Mouse (Mus musculus) lung, embryonic 16.5 days (tissue): ENCODE measurements around the gene Ppm1l. TPM values are rescaled to one million over a fixed set of nuclear protein-coding genes. Genes with fewer than 3 reads are reported as not detected.

Experiments used
- ATAC-seq: fragments of 200-750 bp; cut with Nextera tagmentation; 2 replicates; pipeline ENCODE4 v1.8.0; 2017; ENCODE audit warnings: low read depth, mild to moderate bottlenecking, moderate library complexity
- H3K27ac ChIP-seq: fragments of 300-500 bp; sonication (generic); 2 replicates; pipeline ENCODE4 v1.5.1; 2014; ENCODE audit warnings: mild to moderate bottlenecking, control low read depth, low read length
- H3K27me3 ChIP-seq: fragments of 300-500 bp; sonication (generic); 2 replicates; pipeline ENCODE4 v1.6.1; 2014; ENCODE audit warnings: low read depth, low read length, mixed read lengths; ENCODE audit not compliant: control insufficient read depth, insufficient read depth
- H3K36me3 ChIP-seq: fragments of 300-500 bp; sonication (generic); 2 replicates; pipeline ENCODE4 v1.6.1; 2014; ENCODE audit warnings: low read length; ENCODE audit not compliant: control insufficient read depth, insufficient read depth
- H3K4me1 ChIP-seq: fragments of 300-500 bp; sonication (generic); replicated peaks from 2 replicates; pipeline ENCODE4 v1.6.1; 2014; ENCODE audit warnings: low read length, mixed read lengths; ENCODE audit not compliant: control insufficient read depth, insufficient read depth
- H3K4me2 ChIP-seq: fragments of 300-500 bp; sonication (generic); 2 replicates; pipeline ENCODE4 v1.6.1; 2014; ENCODE audit warnings: low read depth, low read length, control low read depth
- H3K4me3 ChIP-seq: fragments of 300-500 bp; sonication (generic); 2 replicates; pipeline ENCODE4 v1.5.1; 2014; ENCODE audit warnings: mild to moderate bottlenecking, low read length, control low read depth
- H3K9ac ChIP-seq: fragments of 300-500 bp; sonication (generic); 2 replicates; pipeline ENCODE4 v1.6.1; 2014; ENCODE audit warnings: low read length, control low read depth
- H3K9me3 ChIP-seq: fragments of 300-500 bp; sonication (generic); 2 replicates; pipeline ENCODE4 v1.6.1; 2016; ENCODE audit warnings: low read length; ENCODE audit not compliant: control insufficient read depth
- WGBS: fragments of 180-500 bp; shearing (Covaris S2); extraction: QIAGEN DNeasy Blood & Tissue Kit; methylation state at CpG from one replicate; pipeline ENCODE4 v1.1.7; 2014; 5-methylcytosine and 5-hydroxymethylcytosine counted together
- polyA plus RNA-seq: library from polyadenylated mRNA; unstranded; fragments of >200 nt; fragmentation: Nextera tagmentation; extraction: Ambion mirVana; gene quantifications from 2 replicates; pipeline ENCODE4 v1.2.1, GENCODE M21; 2015

Gene Ppm1l
- polyA plus RNA-seq, 1 experiment from 2014 or later: 6.0 TPM

DNA sequence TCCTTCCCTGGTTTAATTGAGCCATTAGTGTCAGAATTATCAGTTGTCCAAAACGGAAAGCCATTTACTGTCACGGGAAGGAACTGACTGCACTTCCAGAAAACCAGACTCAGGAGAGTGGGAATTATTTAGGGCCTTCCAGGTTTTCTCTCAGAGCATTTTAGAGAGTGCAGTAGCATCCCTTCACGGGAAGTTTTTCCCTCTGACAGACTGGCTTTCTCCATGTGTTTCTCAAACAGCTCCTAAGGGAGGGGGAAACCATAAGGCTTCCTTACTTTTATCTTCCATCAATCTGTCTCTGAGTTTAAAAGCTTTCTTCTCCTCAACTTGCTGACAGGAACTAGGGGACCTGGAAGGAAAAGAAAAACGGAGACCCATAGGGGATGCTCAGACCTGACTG, 185.9 kb downstream of the Ppm1l start:
- Histone ChIP-seq H3K36me3 (no peaks in the 10 kb centered on the region), H3K9me3 (no peaks in the 10 kb centered on the region), H3K27me3 (no peaks in the 10 kb centered on the region), H3K9ac (no peak overlapping the region), H3K4me1 (no peaks in the 10 kb centered on the region), H3K27ac (no peak overlapping the region), H3K4me3 (no peak overlapping the region), H3K4me2 (no peak overlapping the region)
- no peak for ATAC-seq
- WGBS: 26% methylated on average over 4 of the region's 4 CpGs

DNA sequence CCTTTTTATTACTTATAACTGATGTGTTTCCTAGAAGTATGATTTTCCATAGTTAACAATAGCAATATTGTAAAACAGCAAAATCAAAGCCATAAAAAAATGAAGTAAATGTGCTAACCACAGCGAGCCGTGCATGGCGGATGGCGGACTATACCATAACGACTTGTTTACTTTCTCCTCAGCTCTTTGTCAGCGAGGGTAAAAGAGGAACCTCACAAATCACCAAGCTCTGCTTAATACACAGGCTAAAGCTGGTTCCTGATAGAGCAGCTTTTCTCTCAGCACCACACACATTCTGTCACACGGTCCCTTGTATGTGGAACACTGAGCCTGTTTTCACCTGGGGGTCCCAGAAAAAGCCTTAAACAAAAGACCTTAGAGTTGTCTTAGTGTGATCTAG, 188.4 kb downstream of the Ppm1l start:
- no peaks in the 10 kb centered on the region for H3K4me1 ChIP-seq
- no peak overlapping the region for H3K4me2 ChIP-seq
- H3K9me3 ChIP-seq: no peaks in the 10 kb centered on the region
- H3K27ac ChIP-seq: no peak overlapping the region
- WGBS: 67% methylated on average over 7 of the region's 7 CpGs
- no peak overlapping the region for H3K4me3 ChIP-seq
- no peak overlapping the region for H3K9ac ChIP-seq
- no peaks in the 10 kb centered on the region for H3K27me3 ChIP-seq
- ATAC-seq: no peak
- no peaks in the 10 kb centered on the region for H3K36me3 ChIP-seq

DNA sequence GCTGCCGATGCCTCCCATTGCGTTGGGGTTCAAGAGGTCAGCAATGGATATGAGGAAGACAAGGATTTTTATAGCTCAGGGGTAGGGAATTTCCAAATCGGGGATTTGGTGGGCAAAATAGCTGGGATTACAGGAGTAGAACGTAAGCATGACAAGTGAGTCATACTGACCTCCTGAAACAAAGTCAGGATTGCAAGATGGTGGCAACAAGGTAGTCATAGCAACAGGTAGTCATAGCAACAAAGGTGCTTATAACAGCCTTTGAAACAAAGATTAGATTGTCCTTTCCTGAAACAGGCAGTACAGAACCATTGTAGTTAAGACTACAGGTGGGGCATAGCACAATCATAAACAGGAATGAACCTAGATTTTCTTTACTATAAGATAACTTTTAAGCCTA, 189.7 kb downstream of the Ppm1l start:
- no peak overlapping the region for H3K27ac ChIP-seq
- ATAC-seq: no peak
- WGBS: 78% methylated on average over 4 of the region's 4 CpGs

DNA sequence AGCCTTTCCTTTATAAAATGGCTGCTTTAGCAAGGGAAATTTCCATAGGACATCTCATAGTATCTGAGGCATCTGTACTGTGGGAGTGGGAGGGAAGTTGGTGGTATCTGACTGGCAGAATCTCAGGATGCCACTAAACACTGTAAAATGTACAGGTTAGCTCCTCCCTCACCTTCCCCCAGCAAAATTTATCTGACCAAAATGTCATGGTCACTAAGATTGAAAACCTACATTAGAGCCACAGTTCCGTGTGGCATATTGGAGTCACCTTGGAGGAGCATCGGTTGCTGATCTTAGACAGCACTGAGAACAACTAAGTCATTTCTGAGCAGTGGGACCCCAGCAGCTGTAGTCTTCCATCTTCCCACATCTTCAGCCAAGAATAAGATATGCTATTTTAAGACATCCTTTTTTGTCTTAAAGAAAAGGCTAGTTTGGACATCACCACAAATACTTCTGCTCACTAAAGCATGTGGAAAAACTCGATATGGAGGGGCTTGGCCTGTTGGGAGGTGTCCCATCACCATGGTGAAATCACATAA, 192.8 kb downstream of the Ppm1l start:
- Histone ChIP-seq H3K4me1 (no peaks in the 10 kb centered on the region), H3K27ac (no peak overlapping the region), H3K4me2 (no peak overlapping the region), H3K9me3 (no peaks in the 10 kb centered on the region), H3K4me3 (no peak overlapping the region), H3K36me3 (no peaks in the 10 kb centered on the region), H3K9ac (no peak overlapping the region), H3K27me3 (no peaks in the 10 kb centered on the region)
- ATAC-seq: no peak
- WGBS: 70% methylated on average over 3 of the region's 3 CpGs

More for the DNA sequence above, 189.7 kb downstream of the Ppm1l start:
- no peaks in the 10 kb centered on the region for H3K4me1 ChIP-seq
- no peaks in the 10 kb centered on the region for H3K9me3 ChIP-seq
- H3K4me3 ChIP-seq: no peak overlapping the region
- H3K27me3 ChIP-seq: no peaks in the 10 kb centered on the region
- H3K4me2 ChIP-seq: no peak overlapping the region
- H3K36me3 ChIP-seq: no peaks in the 10 kb centered on the region
- no peak overlapping the region for H3K9ac ChIP-seq

DNA sequence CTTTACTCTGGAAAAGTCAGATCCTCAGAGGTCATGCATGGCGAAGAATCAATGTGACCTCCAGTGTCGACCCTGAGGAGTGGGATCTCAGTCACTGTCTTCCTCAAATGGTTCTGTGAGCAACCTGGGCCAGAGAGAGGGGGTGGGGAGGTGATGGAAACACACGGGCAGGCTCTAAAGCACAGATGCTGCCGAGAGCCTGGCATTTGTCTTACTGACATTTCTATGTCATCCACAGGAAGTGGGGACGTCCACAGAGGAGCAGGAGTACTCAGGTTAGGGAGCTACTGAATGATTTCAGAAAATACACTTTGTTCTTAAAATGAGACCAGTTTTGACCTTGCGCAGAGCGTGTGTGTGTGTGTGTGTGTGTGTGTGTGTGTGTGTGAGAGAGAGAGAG, 195.2 kb downstream of the Ppm1l start:
- no peak overlapping the region for H3K9ac ChIP-seq
- no peaks in the 10 kb centered on the region for H3K27me3 ChIP-seq
- no peaks in the 10 kb centered on the region for H3K36me3 ChIP-seq
- WGBS: 35% methylated on average over 7 of the region's 7 CpGs
- no peak overlapping the region for H3K27ac ChIP-seq
- no peak for ATAC-seq
- no peaks in the 10 kb centered on the region for H3K4me1 ChIP-seq
- H3K4me3 ChIP-seq: no peak overlapping the region
- H3K9me3 ChIP-seq: no peaks in the 10 kb centered on the region
- no peak overlapping the region for H3K4me2 ChIP-seq

DNA sequence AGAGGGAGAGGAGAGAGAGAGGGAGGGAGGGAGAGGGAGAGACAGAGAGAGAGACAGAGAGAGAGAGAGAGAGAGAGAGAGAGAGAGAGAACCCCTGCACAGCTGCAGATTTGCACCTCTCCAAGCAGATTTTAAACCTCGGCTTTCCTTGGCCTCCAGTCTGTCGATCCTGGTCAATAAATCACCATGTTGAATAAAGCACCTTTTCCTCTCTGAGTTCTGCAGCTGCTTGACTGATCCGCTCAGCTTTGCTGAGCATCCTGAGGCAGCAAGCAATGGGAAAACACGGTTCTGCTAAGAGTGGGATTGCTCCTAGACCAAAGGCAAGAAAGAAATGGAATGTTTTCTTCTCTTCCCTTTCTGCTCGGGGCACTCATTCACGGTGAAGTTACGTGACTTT, 195.7 kb downstream of the Ppm1l start:
- no peak overlapping the region for H3K27ac ChIP-seq
- H3K36me3 ChIP-seq: no peaks in the 10 kb centered on the region
- H3K4me3 ChIP-seq: no peak overlapping the region
- H3K9ac ChIP-seq: no peak overlapping the region
- no peaks in the 10 kb centered on the region for H3K27me3 ChIP-seq
- 41% methylated on average over 7 of the region's 7 CpGs for WGBS
- ATAC-seq: no peak
- no peaks in the 10 kb centered on the region for H3K4me1 ChIP-seq
- H3K4me2 ChIP-seq: no peak overlapping the region
- no peaks in the 10 kb centered on the region for H3K9me3 ChIP-seq

DNA sequence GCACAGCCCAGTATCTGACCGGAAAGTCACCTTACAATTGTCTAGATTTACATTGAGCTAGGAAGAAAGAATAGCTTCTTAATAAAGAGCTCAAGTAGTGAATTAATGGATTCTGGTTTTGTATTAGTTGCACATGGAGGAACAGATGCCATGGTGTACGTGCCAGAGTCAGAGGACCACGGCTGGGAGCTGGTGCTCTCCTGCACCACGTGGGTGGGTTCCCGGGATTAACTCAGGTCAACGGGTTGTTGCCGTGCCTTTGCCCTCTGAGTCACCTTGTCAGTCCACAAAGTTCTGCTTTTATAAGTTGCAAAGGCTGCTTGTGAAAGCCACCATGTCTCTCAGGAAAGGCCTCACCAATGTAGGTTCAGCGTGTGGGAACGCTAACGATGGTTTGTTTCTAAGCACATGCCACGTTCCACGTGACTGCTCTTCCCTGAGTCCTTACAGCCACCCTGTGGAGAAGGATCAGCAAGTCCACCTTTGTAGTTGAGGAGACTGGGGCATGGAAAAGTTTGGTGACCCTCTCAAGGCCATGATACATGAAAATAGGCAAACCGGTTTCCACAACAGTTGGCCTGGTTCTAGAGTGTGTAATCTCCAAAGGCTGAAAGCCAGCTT, 199.2 kb downstream of the Ppm1l start:
- Histone ChIP-seq H3K9ac (no peak overlapping the region), H3K27ac (no peak overlapping the region), H3K36me3 (no peaks in the 10 kb centered on the region)

DNA sequence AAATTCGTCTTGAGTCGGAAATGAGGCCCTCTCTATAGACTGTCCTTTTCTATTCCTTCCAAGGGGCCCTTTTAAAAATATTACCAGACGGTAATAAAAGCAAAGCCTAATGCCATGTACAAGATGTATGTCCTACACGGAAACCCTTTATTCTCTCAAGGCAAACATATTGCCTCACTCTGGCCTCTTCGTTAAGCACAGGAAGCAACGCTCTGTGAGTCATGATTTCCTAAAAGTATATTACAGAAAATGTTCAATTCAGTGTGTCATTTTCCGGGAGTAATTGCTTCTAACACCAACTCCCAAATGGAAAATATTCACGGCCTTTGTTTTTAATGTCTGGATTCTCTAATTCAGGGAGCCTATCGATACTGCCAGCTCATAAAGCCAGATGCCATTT, 202.5 kb downstream of the Ppm1l start:
- 0 out of 2 replicates have a peak, but pooled peaks have one; percentile 15 for ATAC-seq
- Histone ChIP-seq H3K27ac (no peak overlapping the region), H3K36me3 (no peaks in the 10 kb centered on the region), H3K4me3 (no peak overlapping the region), H3K9ac (no peak overlapping the region), H3K9me3 (no peaks in the 10 kb centered on the region), H3K4me2 (no peak overlapping the region), H3K27me3 (no peaks in the 10 kb centered on the region), H3K4me1 (peaks cover under 1% of the 10 kb centered on the region; the same call in 1 of the 2 replicates)
- WGBS: 72% methylated on average over 9 of the region's 9 CpGs

More for the DNA sequence above, 199.2 kb downstream of the Ppm1l start:
- no peak overlapping the region for H3K4me2 ChIP-seq
- H3K4me3 ChIP-seq: no peak overlapping the region
- no peaks in the 10 kb centered on the region for H3K9me3 ChIP-seq
- WGBS: 60% methylated on average over 13 of the region's 13 CpGs
- H3K27me3 ChIP-seq: no peaks in the 10 kb centered on the region
- H3K4me1 ChIP-seq: no peaks in the 10 kb centered on the region
- no peak for ATAC-seq

DNA sequence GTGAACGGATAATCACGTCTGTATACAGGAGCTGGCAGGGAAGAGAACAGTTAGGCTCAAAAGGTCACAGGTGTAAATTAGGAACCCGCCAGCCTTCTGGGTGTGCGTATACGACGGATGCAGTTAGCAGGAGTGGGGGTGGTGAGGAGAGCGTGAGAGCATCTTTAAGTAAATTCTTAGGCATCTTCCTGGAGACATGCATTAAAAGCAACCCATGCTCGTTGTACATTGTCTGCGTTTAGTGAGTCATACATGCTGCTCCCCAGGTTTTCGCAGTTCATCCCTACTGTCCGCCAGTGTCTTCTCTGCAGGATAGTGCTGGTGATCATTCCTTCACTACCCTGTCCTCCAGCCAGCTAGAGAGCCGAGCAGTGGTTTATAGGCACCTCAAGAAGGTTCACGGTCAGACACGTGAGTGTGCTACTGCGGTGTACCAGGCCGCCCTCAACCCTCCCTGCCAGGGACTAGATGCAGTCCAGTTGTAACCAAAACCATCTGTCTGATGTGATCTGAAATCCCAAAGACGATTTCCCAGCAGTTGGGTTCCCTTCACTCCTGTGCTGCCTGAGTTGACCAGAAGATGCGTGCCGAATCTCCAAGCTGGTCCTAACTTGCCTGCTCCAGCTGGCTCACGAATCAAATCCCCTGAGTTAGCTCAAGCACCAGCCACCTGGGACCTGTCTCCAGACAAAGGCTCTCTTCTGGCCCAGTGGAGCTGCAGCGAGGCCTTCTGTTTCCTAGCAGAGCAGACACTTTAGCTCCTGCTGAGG, 203.3 kb downstream of the Ppm1l start:
- peaks cover 6% of the 10 kb centered on the region; the same call in 1 of the 2 replicates for H3K4me1 ChIP-seq
- no peak for ATAC-seq
- H3K4me3 ChIP-seq: no peak overlapping the region
- H3K4me2 ChIP-seq: no peak overlapping the region
- H3K27me3 ChIP-seq: no peaks in the 10 kb centered on the region
- WGBS: 80% methylated on average over 21 of the region's 21 CpGs
- no peaks in the 10 kb centered on the region for H3K9me3 ChIP-seq
- no peak overlapping the region for H3K9ac ChIP-seq
- no peak overlapping the region for H3K27ac ChIP-seq
- no peaks in the 10 kb centered on the region for H3K36me3 ChIP-seq
